Mouse (Mus musculus) embryo, embryonic 9.5 days (tissue): ENCODE measurements at regions not wholly inside any gene's neighbourhood (a gene's known extent, or its start where the extent isn't known, plus 50 kb on each side); places are given as distances from the start of the nearest gene placed in this dataset.

Experiments used
- DNase-seq: peaks from one replicate; pipeline ENCODE4 v3.0.0-alpha.2; 2017; ENCODE audit errors: extremely low spot score

- DNase-seq, result peak; percentile 28
These were observed 566.6 kb upstream of the Gm21863 start for GRCm38 (mm10) chr12:19387706-19388105.
